Mouse (Mus musculus): Measurements from ENCODE around the gene Gm20388.
A peak's percentile ranks its signal among the peaks of the same experiment; 100 is the strongest.
"Not testable (repeated sequence)": the region's sequence is repeated elsewhere in the genome, so short reads cannot be mapped to it uniquely, and the experiment has no call there.

The Gm20388 gene

GRCm38 (mm10) chr8:120313674-120314073 is 403.0 kb downstream of the Gm20388 start:
- DNase-seq (ENCODE audit: low spot score in 2 of 2) = no peak

- no peak for DNase-seq (ENCODE audit: low spot score in 2 of 2)
Measured at GRCm38 (mm10) chr8:120314932-120315331, 404.3 kb downstream of the Gm20388 start.

DNA sequence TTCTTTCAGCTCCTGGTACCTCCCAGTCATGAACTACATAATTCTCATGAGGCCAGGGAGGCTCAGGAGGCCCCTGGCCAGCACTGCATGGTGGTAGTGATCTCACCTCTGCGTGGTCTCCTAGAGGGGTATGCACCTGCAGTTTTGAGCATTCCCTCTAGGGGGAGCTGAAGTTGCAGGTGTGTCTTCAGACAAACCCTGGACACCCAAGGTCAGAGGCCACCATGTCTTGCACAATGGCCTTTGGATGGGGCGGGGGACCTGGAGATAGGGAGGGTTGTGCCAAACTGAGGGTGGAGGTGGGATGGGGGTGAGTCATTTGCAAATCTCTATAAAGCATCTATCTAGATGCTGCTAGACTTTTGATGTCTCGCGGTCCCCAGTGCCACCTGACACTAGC is 405.0 kb downstream of the Gm20388 start:
- DNase-seq (ENCODE audit: low spot score in 2 of 2) = no peak

- no peak for DNase-seq (ENCODE audit: low spot score in 2 of 2)
Measured at GRCm38 (mm10) chr8:120316707-120317106, 406.1 kb downstream of the Gm20388 start.

DNA sequence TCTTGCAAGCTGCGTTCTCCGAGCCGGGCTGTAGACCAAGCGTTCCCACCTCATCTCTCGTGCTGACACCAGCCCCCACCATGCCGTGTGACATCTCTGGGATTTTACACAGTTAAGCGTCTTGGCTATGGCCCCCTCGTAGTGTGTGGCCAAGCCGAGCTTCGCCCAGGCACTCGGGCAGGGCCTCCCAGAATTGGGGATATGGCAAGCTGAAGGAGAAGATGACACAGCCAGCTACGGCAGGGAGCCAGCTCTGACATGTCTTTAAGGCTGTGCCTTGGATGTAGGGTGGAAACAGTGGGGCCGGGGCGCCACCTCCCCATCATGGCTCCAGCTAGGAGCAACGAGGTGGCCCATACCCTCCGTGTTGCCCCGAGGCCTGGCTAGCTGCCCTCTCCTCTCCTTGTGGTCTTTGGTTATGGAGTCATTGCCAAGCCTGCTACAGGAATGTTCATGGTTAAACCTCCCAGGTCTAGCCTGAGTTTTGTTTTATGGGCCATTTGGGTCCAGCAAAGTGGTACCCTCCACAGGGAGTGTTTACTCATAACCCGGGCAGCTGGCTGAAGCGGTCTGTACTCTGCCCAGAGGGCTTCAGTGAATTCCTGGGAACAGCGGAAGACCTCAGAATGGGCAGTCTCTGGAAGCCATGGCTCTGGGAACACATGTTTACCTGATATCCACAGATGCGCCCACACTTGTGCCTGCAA is 406.6 kb downstream of the Gm20388 start:
- DNase-seq (ENCODE audit: low spot score in 2 of 2) = no peak

DNA sequence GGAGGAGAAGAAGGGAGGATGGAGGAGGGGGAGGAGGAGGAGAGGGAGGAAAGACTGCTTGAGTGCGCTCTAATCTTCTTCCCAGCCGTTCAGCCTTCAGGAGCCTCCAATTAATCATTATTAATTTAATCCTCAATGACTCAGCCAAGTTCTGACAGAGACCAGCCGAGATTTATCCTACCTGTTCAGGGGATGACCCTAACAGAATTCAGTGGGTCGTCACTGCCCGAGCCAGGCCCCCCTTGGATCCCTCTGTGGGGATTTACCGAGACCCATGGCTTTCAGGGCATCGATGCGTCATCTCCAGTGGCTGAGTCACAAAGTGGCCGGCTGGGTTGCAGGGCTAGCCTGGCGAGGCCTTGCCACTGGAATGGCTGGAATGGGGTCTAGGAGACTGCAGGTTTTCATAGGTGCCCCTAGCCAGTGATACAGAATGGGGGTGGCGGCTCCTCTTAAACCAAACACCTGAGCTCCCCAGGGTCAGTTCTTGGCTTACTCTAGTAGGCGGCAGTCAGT is 407.9 kb downstream of the Gm20388 start:
- no peak for DNase-seq (ENCODE audit: low spot score in 2 of 2)

DNA sequence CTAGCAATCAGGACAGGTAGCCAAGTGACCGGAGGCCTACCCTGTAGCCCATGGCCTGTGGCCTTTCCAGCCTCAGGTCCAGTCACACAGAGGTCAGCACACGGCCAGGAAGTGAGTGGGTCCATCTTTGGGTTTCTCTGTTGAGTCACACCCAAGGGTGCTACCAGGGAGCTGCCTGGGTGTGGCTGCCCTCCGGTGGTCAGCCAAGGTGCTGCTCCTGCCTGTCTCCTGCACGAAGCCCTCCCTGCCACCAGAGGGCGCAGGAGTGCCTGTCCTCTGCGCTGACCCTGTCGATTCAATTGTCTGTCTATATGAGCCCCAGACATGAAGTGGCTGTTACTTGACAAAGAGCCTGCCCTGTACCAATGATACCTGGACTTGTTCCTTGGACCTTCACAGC is 408.8 kb downstream of the Gm20388 start:
- peak; percentile 88 to 95 for DNase-seq (ENCODE audit: low spot score in 2 of 2)

DNA sequence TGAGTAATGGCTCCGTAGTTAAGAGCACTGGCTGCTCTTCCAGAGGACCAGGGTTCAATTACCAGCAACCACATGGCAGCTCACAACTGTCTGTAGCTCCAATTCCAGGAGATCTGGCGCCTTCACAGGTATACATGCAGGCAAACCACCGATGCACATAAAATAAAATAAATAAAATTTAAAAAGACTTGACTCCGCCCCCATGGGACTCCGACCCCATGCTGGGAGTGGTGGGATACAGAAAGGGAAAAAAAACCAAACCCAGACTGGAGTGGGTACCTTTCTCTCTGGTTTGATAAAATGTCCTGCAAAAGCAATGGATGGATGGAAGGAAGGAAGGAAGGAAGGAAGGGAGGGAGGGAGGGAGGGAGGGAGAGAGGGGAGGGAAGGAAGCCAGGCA is 409.5 kb downstream of the Gm20388 start:
- no peak for DNase-seq (ENCODE audit: low spot score in 2 of 2)

- DNase-seq (ENCODE audit: low spot score in 2 of 2) = peak; percentile 52 to 88
Measured at GRCm38 (mm10) chr8:120321724-120322123, 411.1 kb downstream of the Gm20388 start.

GRCm38 (mm10) chr8:120322956-120323448 is 412.4 kb downstream of the Gm20388 start:
- DNase-seq (ENCODE audit: low spot score in 2 of 2) = peak; percentile 62 to 78

GRCm38 (mm10) chr8:120324555-120324954 is 413.9 kb downstream of the Gm20388 start:
- DNase-seq (ENCODE audit: low spot score in 2 of 2) = no peak

GRCm38 (mm10) chr8:120325172-120325767 is 414.6 kb downstream of the Gm20388 start:
- no peak for DNase-seq (ENCODE audit: low spot score in 2 of 2)

- DNase-seq (ENCODE audit: low spot score in 2 of 2) = peak; percentile 65 to 78
Measured at GRCm38 (mm10) chr8:120327131-120327554, 416.5 kb downstream of the Gm20388 start.

DNA sequence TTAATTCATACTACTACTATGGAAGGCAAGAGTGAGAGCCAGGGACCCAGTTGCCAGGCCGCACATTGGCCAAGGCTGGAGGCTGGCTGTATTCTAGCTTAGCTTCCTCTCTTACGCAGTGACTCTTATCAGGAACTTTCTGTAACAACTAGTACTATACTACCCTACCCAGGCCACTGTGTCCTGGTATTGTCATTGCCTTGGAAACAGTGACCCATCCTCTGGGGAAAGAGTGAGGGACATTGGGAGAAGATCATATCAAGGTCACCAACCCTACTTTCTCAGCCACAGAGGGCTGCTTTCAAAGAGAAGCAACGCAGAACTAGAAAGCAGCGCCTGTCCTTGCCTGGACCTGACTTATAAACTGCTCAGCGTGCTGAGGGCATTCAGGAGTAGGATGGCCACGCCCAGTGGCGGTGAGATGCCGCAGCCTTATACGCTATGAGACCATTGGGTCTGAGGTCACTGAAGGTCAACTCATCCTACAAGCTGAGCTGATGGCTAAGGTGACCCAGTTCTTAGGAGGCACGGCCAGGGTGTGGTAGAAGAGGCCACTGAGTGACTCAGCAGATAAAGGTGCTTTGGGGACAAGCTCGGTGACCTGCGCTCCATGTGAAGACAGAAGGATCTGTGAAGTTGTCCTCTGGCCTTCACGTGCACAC is 417.9 kb downstream of the Gm20388 start:
- DNase-seq (ENCODE audit: low spot score in 2 of 2) = no peak

- peak in 1 of 2 experiments; percentile 59 for DNase-seq (ENCODE audit: low spot score in 2 of 2)
Measured at GRCm38 (mm10) chr8:120329030-120329748, 418.5 kb downstream of the Gm20388 start.

DNA sequence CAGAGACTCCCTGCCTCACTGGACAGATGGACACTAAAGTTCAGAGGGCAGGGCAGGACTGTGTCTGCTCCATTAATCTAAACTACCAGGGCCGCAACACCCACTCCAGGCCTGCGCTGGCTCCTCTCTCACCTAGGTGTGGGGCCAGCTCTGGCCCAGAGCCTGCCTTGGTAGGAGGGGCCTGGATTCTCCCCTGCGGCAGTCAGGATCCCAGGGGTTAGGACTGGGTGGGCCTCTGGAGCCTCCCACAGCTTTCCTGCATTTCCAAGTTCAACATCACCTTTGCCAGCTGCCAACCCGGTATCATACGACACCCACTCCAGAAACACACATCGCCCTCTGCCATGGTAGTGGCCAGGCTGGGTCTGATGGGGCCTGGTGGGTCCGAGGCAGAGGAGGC is 420.4 kb downstream of the Gm20388 start:
- DNase-seq (ENCODE audit: low spot score in 2 of 2) = no peak

GRCm38 (mm10) chr8:120332379-120333229 is 422.0 kb downstream of the Gm20388 start:
- DNase-seq (ENCODE audit: low spot score in 2 of 2) = peak; percentile 59 to 81

DNA sequence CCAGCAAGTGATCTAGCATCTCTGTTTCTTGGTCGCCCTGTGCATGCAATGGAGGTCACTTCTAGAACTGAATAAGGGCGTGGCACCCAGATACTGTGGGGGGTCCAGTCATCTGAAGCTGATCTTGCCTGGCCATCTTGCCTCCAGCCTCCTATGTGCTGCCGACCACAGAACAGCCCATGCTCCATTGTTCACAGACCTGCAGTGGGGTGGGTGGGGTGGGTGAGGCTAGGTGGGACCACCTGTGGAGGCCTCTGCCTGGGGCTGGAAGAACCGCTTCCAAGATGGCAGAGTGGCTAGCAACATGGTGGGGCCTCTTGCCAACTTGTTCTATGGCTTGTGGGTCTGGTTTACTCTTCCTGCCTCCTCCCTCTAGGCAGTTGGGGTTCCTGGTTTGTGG is 423.0 kb downstream of the Gm20388 start:
- no peak for DNase-seq (ENCODE audit: low spot score in 2 of 2)

DNA sequence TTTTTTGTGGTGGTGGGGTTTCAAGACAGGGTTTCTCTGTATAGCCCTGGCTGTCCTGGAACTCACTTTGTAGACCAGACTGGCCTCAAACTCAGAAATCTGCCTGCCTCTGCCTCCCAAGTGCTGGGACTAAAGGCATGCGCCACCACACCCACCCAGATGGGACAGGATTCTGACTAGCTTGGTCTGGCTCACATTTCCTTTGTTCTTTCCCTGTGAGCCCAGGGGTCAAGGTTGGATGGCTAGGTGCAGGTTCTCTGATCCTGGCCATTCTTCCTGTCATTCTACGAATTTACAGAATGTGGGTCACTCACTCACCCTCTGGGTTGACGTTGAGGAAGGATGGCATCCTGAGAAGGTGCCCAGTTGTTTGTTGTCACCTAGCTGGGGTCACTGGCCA is 423.6 kb downstream of the Gm20388 start:
- DNase-seq (ENCODE audit: low spot score in 2 of 2) = not testable (repeated sequence)

DNA sequence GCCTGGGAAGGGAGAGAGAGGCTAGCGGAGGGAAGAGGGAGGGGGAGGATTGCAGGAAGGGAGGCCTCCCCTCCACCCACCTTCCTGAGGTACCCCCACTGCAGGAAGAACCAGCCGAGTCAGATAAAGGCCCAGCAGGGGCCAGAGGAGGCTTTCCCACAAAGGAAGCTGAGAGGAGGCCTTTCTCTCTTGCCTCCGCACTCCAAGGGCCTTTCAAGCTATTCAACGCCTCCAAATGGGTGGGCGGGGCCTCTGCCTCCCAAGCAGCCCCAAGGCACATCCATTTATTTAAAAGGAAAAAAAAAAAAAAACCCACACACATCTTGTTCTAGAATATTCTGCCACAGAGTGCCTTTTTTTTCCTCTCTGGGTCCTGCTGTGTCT is 424.2 kb downstream of the Gm20388 start:
- DNase-seq (ENCODE audit: low spot score in 2 of 2) = no peak
